Mouse (Mus musculus): Measurements from ENCODE around the gene Slc39a11. TPM values are rescaled to one million over a fixed set of nuclear protein-coding genes. Genes with fewer than 3 reads are reported as not detected.

The Slc39a11 gene
- polyA plus RNA-seq, 1 experiment = 14.7 TPM

GRCm38 (mm10) chr11:113476720-113477119, 173.2 kb downstream of the Slc39a11 start:
- WGBS = 78% methylated on average over 9 of the region's 9 CpGs
- H3K4me3 ChIP-seq (replicated peaks; ENCODE audit: control insufficient read depth, low read depth, low read length) = no peak overlapping the region
- no peaks in the 10 kb centered on the region; the same call in 1 of the 2 replicates for H3K4me1 ChIP-seq (ENCODE audit: control insufficient read depth, insufficient read depth, low read length)
- no peak overlapping the region for H3K27ac ChIP-seq (ENCODE audit: control insufficient read depth, insufficient read depth, low read depth, low read length, poor library complexity)
- TF ChIP-seq POLR2A (IDR thresholded peaks at IDR 0.05; ENCODE audit: borderline replicate concordance, control insufficient read depth, low read depth, low read length) (no peak), CTCF (IDR thresholded peaks at IDR 0.05; ENCODE audit: control insufficient read depth, insufficient read depth, low read length) (no peak)

- WGBS = 90% methylated on average over 5 of the region's 5 CpGs
- TF ChIP-seq CTCF (IDR thresholded peaks at IDR 0.05; ENCODE audit: control insufficient read depth, insufficient read depth, low read length) = no peak
- TF ChIP-seq POLR2A (IDR thresholded peaks at IDR 0.05; ENCODE audit: borderline replicate concordance, control insufficient read depth, low read depth, low read length) = no peak
- no peak overlapping the region for H3K27ac ChIP-seq (ENCODE audit: control insufficient read depth, insufficient read depth, low read depth, low read length, poor library complexity)
- no peak overlapping the region for H3K4me3 ChIP-seq (replicated peaks; ENCODE audit: control insufficient read depth, low read depth, low read length)
- H3K4me1 ChIP-seq (ENCODE audit: control insufficient read depth, insufficient read depth, low read length) = peaks cover 2% of the 10 kb centered on the region
Observed at GRCm38 (mm10) chr11:113475491-113475890, 174.4 kb downstream of the Slc39a11 start.

- peaks cover 3% of the 10 kb centered on the region for H3K4me1 ChIP-seq (ENCODE audit: control insufficient read depth, insufficient read depth, low read length)
- H3K4me3 ChIP-seq (replicated peaks; ENCODE audit: control insufficient read depth, low read depth, low read length) = no peak overlapping the region
- TF ChIP-seq CTCF (IDR thresholded peaks at IDR 0.05; ENCODE audit: control insufficient read depth, insufficient read depth, low read length) = no peak
- no peak for TF ChIP-seq POLR2A (IDR thresholded peaks at IDR 0.05; ENCODE audit: borderline replicate concordance, control insufficient read depth, low read depth, low read length)
- no peak overlapping the region for H3K27ac ChIP-seq (ENCODE audit: control insufficient read depth, insufficient read depth, low read depth, low read length, poor library complexity)
- 82% methylated on average over 7 of the region's 7 CpGs for WGBS
Observed at GRCm38 (mm10) chr11:113473998-113474534, 175.8 kb downstream of the Slc39a11 start.

GRCm38 (mm10) chr11:113471936-113472335, 177.9 kb downstream of the Slc39a11 start:
- TF ChIP-seq CTCF (IDR thresholded peaks at IDR 0.05; ENCODE audit: control insufficient read depth, insufficient read depth, low read length) = no peak
- TF ChIP-seq POLR2A (IDR thresholded peaks at IDR 0.05; ENCODE audit: borderline replicate concordance, control insufficient read depth, low read depth, low read length) = no peak
- no peak overlapping the region for H3K4me3 ChIP-seq (replicated peaks; ENCODE audit: control insufficient read depth, low read depth, low read length)
- WGBS = 89% methylated on average over 9 of the region's 9 CpGs

GRCm38 (mm10) chr11:113469919-113470785, 179.7 kb downstream of the Slc39a11 start:
- H3K4me3 ChIP-seq (replicated peaks; ENCODE audit: control insufficient read depth, low read depth, low read length) = no peak overlapping the region
- WGBS = 9% methylated on average over 17 of the region's 17 CpGs
- peaks cover 3% of the 10 kb centered on the region; the same call in 1 of the 2 replicates for H3K4me1 ChIP-seq (ENCODE audit: control insufficient read depth, insufficient read depth, low read length)
- TF ChIP-seq POLR2A (IDR thresholded peaks at IDR 0.05; ENCODE audit: borderline replicate concordance, control insufficient read depth, low read depth, low read length) = no peak
- no peak for TF ChIP-seq CTCF (IDR thresholded peaks at IDR 0.05; ENCODE audit: control insufficient read depth, insufficient read depth, low read length)
- no peak overlapping the region for H3K27ac ChIP-seq (ENCODE audit: control insufficient read depth, insufficient read depth, low read depth, low read length, poor library complexity)

More at GRCm38 (mm10) chr11:113471936-113472335, 177.9 kb downstream of the Slc39a11 start:
- Histone ChIP-seq H3K4me1 (ENCODE audit: control insufficient read depth, insufficient read depth, low read length) (peaks cover 3% of the 10 kb centered on the region), H3K27ac (ENCODE audit: control insufficient read depth, insufficient read depth, low read depth, low read length, poor library complexity) (no peak overlapping the region)

- TF ChIP-seq POLR2A (IDR thresholded peaks at IDR 0.05; ENCODE audit: borderline replicate concordance, control insufficient read depth, low read depth, low read length) (no peak), CTCF (IDR thresholded peaks at IDR 0.05; ENCODE audit: control insufficient read depth, insufficient read depth, low read length) (no peak)
- Histone ChIP-seq H3K27ac (ENCODE audit: control insufficient read depth, insufficient read depth, low read depth, low read length, poor library complexity) (no peak overlapping the region), H3K4me3 (replicated peaks; ENCODE audit: control insufficient read depth, low read depth, low read length) (no peak overlapping the region), H3K4me1 (ENCODE audit: control insufficient read depth, insufficient read depth, low read length) (peaks cover 3% of the 10 kb centered on the region; the same call in 1 of the 2 replicates)
- WGBS = 87% methylated on average over 10 of the region's 10 CpGs
Observed at GRCm38 (mm10) chr11:113468016-113468415, 181.9 kb downstream of the Slc39a11 start.

GRCm38 (mm10) chr11:113467313-113467811, 182.5 kb downstream of the Slc39a11 start:
- TF ChIP-seq CTCF (IDR thresholded peaks at IDR 0.05; ENCODE audit: control insufficient read depth, insufficient read depth, low read length) (no peak), POLR2A (IDR thresholded peaks at IDR 0.05; ENCODE audit: borderline replicate concordance, control insufficient read depth, low read depth, low read length) (no peak)
- Histone ChIP-seq H3K4me1 (ENCODE audit: control insufficient read depth, insufficient read depth, low read length) (peaks cover 3% of the 10 kb centered on the region; the same call in 1 of the 2 replicates), H3K4me3 (replicated peaks; ENCODE audit: control insufficient read depth, low read depth, low read length) (no peak overlapping the region), H3K27ac (ENCODE audit: control insufficient read depth, insufficient read depth, low read depth, low read length, poor library complexity) (no peak overlapping the region)
- 85% methylated on average over 12 of the region's 12 CpGs for WGBS

- no peaks in the 10 kb centered on the region for H3K4me1 ChIP-seq (ENCODE audit: control insufficient read depth, insufficient read depth, low read length)
- no peak overlapping the region for H3K27ac ChIP-seq (ENCODE audit: control insufficient read depth, insufficient read depth, low read depth, low read length, poor library complexity)
- TF ChIP-seq POLR2A (IDR thresholded peaks at IDR 0.05; ENCODE audit: borderline replicate concordance, control insufficient read depth, low read depth, low read length) (no peak), CTCF (IDR thresholded peaks at IDR 0.05; ENCODE audit: control insufficient read depth, insufficient read depth, low read length) (no peak)
- no peak overlapping the region for H3K4me3 ChIP-seq (replicated peaks; ENCODE audit: control insufficient read depth, low read depth, low read length)
- 84% methylated on average over 2 of the region's 2 CpGs for WGBS
Observed at GRCm38 (mm10) chr11:113460118-113460517, 189.8 kb downstream of the Slc39a11 start.
